Mouse (Mus musculus) olfactory bulb, adult 2 months (tissue): ENCODE results near the gene Slc10a6.

Source experiments
- CTCF ChIP-seq: fragments of 200-500 bp; IDR thresholded peaks from 2 replicates; pipeline ENCODE4 v1.5.1; 2012; ENCODE audit warnings: low read depth, mild to moderate bottlenecking, low read length, moderate library complexity; ENCODE audit not compliant: insufficient read depth
- POLR2A ChIP-seq: fragments of 200-500 bp; IDR thresholded peaks from 2 replicates; pipeline ENCODE4 v1.6.1; 2012; ENCODE audit warnings: mild to moderate bottlenecking, low read depth, low read length, moderate library complexity; ENCODE audit not compliant: insufficient read depth

DNA sequence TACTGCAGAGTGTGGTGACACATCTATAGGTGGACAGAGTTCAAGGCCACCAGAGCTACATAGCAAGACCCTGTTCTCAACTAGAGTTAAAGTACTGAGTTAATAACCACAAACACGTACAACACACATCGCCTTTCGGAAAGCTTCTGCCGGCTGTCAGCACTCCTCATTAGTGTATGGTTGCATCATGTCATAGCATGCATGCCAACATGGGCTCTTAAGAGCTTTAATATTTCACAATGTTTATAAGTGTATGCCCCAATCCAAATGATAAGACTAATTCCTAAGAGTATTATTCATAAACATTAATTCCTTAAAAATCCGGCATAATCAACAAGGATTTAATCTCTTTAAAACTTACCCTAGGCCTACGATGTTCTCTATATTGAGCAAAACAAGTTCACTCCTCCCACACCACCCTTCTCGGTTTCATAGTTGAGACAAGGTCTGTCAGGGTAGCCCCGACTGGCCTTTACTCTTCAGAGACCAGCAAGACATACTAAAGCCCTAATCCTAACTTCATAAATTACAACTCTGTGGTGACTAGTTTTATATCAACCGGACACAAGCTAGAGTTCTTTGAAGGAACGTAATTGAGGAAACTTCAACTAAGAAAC lies 18.2 kb downstream of the Slc10a6 start:
- TF ChIP-seq CTCF (no peak), POLR2A (no peak)
